ENCODE assay signal across 8 mouse cellular contexts in the genomic region with DNA sequence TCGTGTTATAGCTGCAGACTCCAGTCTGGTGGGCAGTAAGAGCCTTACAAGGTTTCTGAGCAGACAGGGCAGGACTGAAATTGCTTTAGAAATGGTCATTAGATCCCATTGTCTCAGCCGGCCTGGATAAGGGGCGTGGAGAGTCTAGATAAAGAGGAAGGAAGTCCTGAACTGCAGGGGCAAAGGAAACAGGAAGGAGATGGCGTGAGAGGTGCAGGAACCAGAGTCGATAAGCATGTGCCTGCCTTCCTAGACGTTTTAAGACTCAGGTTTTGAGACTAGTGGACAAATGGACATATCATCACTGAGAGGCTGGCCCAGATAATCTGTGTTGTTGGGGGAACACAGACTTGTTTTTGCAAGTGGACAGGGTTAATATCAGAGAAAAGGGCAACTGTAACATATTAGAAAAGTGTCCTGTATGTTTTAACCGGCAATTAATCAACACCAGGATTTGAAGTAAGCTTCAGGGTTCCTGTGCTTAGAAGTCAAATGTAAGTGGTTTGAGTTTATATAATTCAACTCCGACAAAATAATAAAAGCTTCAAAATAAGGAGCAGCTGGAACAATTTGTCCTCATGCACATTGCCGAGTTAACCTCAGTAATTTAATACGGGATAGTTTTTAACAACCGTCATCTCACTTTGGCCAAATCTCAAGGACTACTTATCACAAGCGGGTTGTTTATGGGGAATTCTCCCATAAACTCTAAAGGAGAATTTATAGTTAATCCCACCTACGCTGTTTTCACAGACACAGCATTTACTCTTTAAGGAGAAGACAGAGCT.
DNase-seq lines count a peak whose midpoint lies in the region; ATAC-seq and TF ChIP-seq lines count a peak whose summit lies in the region.

No protein-coding gene starts in this region.

- no peak overlapping the region for H3K4me3 ChIP-seq in layer of hippocampus, adult 2 months
- no peak overlapping the region for H3K4me3 ChIP-seq in liver, embryonic 13.5 days (replicated peaks)
- H3K4me3 ChIP-seq in small intestine, adult 2 months (ENCODE audit: low read depth, low read length), result no peak overlapping the region
- H3K4me3 ChIP-seq in forebrain, embryonic 13.5 days, result no peak overlapping the region

- DNase-seq in layer of hippocampus, adult 2 months (ENCODE audit: low spot score in 2 of 2), result no peak
- no peak for DNase-seq in layer of hippocampus, adult 9-11 months
- no peak for DNase-seq in liver, embryonic 13.5 days
- no peak for DNase-seq in thymus, postnatal 0 days (ENCODE audit: low spot score)
- no peak for DNase-seq in urinary bladder, postnatal 25 days (ENCODE audit: low spot score)

- H3K27ac ChIP-seq in layer of hippocampus, adult 2 months, result peak overlapping the region; percentile 40; the same call in 1 of the 2 replicates
- peak overlapping the region; percentile 60 for H3K27ac ChIP-seq in liver, embryonic 13.5 days
- peak overlapping the region; percentile 24; the same call in 1 of the 2 replicates for H3K27ac ChIP-seq in small intestine, adult 2 months (ENCODE audit: insufficient read depth, low read depth, low read length)
- H3K27ac ChIP-seq in forebrain, embryonic 13.5 days, result no peak overlapping the region

- no peaks in the 10 kb centered on the region for H3K36me3 ChIP-seq in liver, embryonic 13.5 days
- no peaks in the 10 kb centered on the region for H3K36me3 ChIP-seq in small intestine, adult 2 months (ENCODE audit: control insufficient read depth, insufficient read depth, low read length)
- H3K36me3 ChIP-seq in forebrain, embryonic 13.5 days (ENCODE audit: poor library complexity, severe bottlenecking), result no peaks in the 10 kb centered on the region

- H3K27me3 ChIP-seq in liver, embryonic 13.5 days, result no peaks in the 10 kb centered on the region
- no peaks in the 10 kb centered on the region for H3K27me3 ChIP-seq in small intestine, adult 2 months (ENCODE audit: control insufficient read depth, insufficient read depth, low read length)
- peaks cover 9% of the 10 kb centered on the region; the same call in 1 of the 2 replicates for H3K27me3 ChIP-seq in forebrain, embryonic 13.5 days

- peak; percentile 88 to 92 for ATAC-seq in hematopoietic stem cell, adult 5-6 weeks (replicated peaks in 1 of 2; ENCODE audit: insufficient read depth in 1 of 2, low FRiP score in 2 of 2, low TSS enrichment in 1 of 2, low read depth in 1 of 2, poor library complexity in 2 of 2, severe bottlenecking in 2 of 2)
- ATAC-seq in liver, embryonic 13.5 days (ENCODE audit: low read depth), result peak; percentile 63
- no peak for ATAC-seq in forebrain, embryonic 13.5 days

- peak overlapping the region; percentile 44 for H3K4me2 ChIP-seq in liver, embryonic 13.5 days
- H3K4me2 ChIP-seq in forebrain, embryonic 13.5 days, result no peak overlapping the region

- no peak for TF ChIP-seq CTCF in layer of hippocampus, adult 2 months (conservative IDR thresholded peaks at IDR 0.05)
- TF ChIP-seq CTCF in small intestine, adult 2 months (IDR thresholded peaks at IDR 0.05; ENCODE audit: extremely low read depth, insufficient read length, insufficient replicate concordance, low read depth, low read length), result no peak

- TF ChIP-seq POLR2A in small intestine, adult 2 months (IDR thresholded peaks at IDR 0.05; ENCODE audit: low read depth, low read length), result no peak

- H3K4me1 ChIP-seq in liver, embryonic 13.5 days (replicated peaks), result peaks cover 50% of the 10 kb centered on the region
- peaks cover 7% of the 10 kb centered on the region; the same call in 1 of the 2 replicates for H3K4me1 ChIP-seq in small intestine, adult 2 months (ENCODE audit: control insufficient read depth, insufficient read depth, insufficient read length, low read length)
- H3K4me1 ChIP-seq in forebrain, embryonic 13.5 days, result peaks cover 16% of the 10 kb centered on the region

- no peak overlapping the region for H3K9ac ChIP-seq in liver, embryonic 13.5 days
- no peak overlapping the region for H3K9ac ChIP-seq in forebrain, embryonic 13.5 days

- no peaks in the 10 kb centered on the region for H3K9me3 ChIP-seq in liver, embryonic 13.5 days (replicated peaks)
- H3K9me3 ChIP-seq in forebrain, embryonic 13.5 days (replicated peaks), result no peaks in the 10 kb centered on the region

- WGBS in liver, embryonic 13.5 days (ENCODE audit: insufficient replicate concordance), result 29% methylated on average over 13 of the region's 13 CpGs
- WGBS in small intestine, adult 2 months, result 48% methylated on average over 13 of the region's 13 CpGs
- WGBS in forebrain, embryonic 13.5 days, result 73% methylated on average over 13 of the region's 13 CpGs
